Mouse (Mus musculus) heart, embryonic 15.5 days (tissue): ENCODE measurements around the gene Matn4. TPM values are rescaled to one million over a fixed set of nuclear protein-coding genes. Genes with fewer than 3 reads are reported as not detected.

Experiments used
- ATAC-seq: fragments of 200-750 bp; cut with Nextera tagmentation; replicated peaks from 2 replicates; pipeline ENCODE4 v1.8.0; 2017; ENCODE audit warnings: low read depth, moderate TSS enrichment; ENCODE audit not compliant: insufficient number of reproducible peaks, insufficient read depth, low FRiP score
- H3K27ac ChIP-seq: fragments of 300-500 bp; sonication (generic); 2 replicates; pipeline ENCODE4 v1.5.1; 2015; ENCODE audit warnings: mild to moderate bottlenecking, inconsistent platforms
- H3K27me3 ChIP-seq: fragments of 300-500 bp; sonication (generic); 2 replicates; pipeline ENCODE4 v1.6.1; 2015; ENCODE audit warnings: inconsistent platforms
- H3K36me3 ChIP-seq: fragments of 300-500 bp; sonication (generic); 2 replicates; pipeline ENCODE4 v1.6.1; 2015; ENCODE audit warnings: mild to moderate bottlenecking, inconsistent platforms
- H3K4me1 ChIP-seq: fragments of 300-500 bp; sonication (generic); replicated peaks from 2 replicates; pipeline ENCODE4 v1.6.1; 2015; ENCODE audit warnings: inconsistent platforms
- H3K4me2 ChIP-seq: fragments of 300-500 bp; sonication (generic); 2 replicates; pipeline ENCODE4 v1.6.1; 2015; ENCODE audit warnings: inconsistent platforms, mild to moderate bottlenecking, moderate library complexity
- H3K4me3 ChIP-seq: fragments of 300-500 bp; sonication (generic); 2 replicates; pipeline ENCODE4 v1.5.1; 2015; ENCODE audit warnings: mild to moderate bottlenecking, inconsistent platforms
- H3K9ac ChIP-seq: fragments of 300-500 bp; sonication (generic); 2 replicates; pipeline ENCODE4 v1.6.1; 2015; ENCODE audit warnings: mild to moderate bottlenecking, inconsistent platforms
- H3K9me3 ChIP-seq: fragments of 300-500 bp; sonication (generic); replicated peaks from 2 replicates; pipeline ENCODE4 v1.6.1; 2016; ENCODE audit warnings: inconsistent platforms
- WGBS: fragments of 180-500 bp; shearing (Covaris S2); methylation state at CpG from one replicate; pipeline ENCODE4 v1.1.7; 2015; ENCODE audit warnings: mixed read lengths; 5-methylcytosine and 5-hydroxymethylcytosine counted together
- polyA plus RNA-seq: library from polyadenylated mRNA; unstranded; fragments of >200 nt; fragmentation: Nextera tagmentation; extraction: Ambion mirVana; gene quantifications from 2 replicates; pipeline ENCODE4 v1.2.1, GENCODE M21; 2015

Matn4 gene
- polyA plus RNA-seq, 1 experiment from 2014 or later, result 8.4 TPM

- no peak for ATAC-seq
- H3K4me2 ChIP-seq, result no peak overlapping the region
- no peak overlapping the region for H3K27ac ChIP-seq
- H3K36me3 ChIP-seq, result peaks cover 10% of the 10 kb centered on the region
- no peaks in the 10 kb centered on the region for H3K9me3 ChIP-seq
- peaks cover under 1% of the 10 kb centered on the region for H3K4me1 ChIP-seq
- H3K4me3 ChIP-seq, result no peak overlapping the region
- H3K27me3 ChIP-seq, result no peaks in the 10 kb centered on the region
- WGBS, result 81% methylated on average over 5 of the region's 5 CpGs
- no peak overlapping the region for H3K9ac ChIP-seq
Measured at GRCm38 (mm10) chr2:164425401-164425800, 20.4 kb upstream of the Matn4 start.

- no peak overlapping the region for H3K9ac ChIP-seq
- H3K9me3 ChIP-seq, result no peaks in the 10 kb centered on the region
- ATAC-seq, result no peak
- peaks cover 10% of the 10 kb centered on the region for H3K36me3 ChIP-seq
- H3K4me3 ChIP-seq, result no peak overlapping the region
- no peaks in the 10 kb centered on the region for H3K27me3 ChIP-seq
- 87% methylated on average over 8 of the region's 8 CpGs for WGBS
- H3K4me2 ChIP-seq, result no peak overlapping the region
- no peak overlapping the region for H3K27ac ChIP-seq
- no peaks in the 10 kb centered on the region for H3K4me1 ChIP-seq
Measured at GRCm38 (mm10) chr2:164424406-164424805, 19.4 kb upstream of the Matn4 start.

GRCm38 (mm10) chr2:164423464-164423863 lies 18.5 kb upstream of the Matn4 start:
- ATAC-seq, result no peak
- Histone ChIP-seq H3K4me3 (no peak overlapping the region), H3K9me3 (no peaks in the 10 kb centered on the region), H3K27me3 (peaks cover 5% of the 10 kb centered on the region; the same call in 1 of the 2 replicates), H3K27ac (no peak overlapping the region), H3K9ac (no peak overlapping the region), H3K4me2 (no peak overlapping the region), H3K36me3 (peaks cover 10% of the 10 kb centered on the region), H3K4me1 (no peaks in the 10 kb centered on the region)
- WGBS, result 88% methylated on average over 11 of the region's 11 CpGs

GRCm38 (mm10) chr2:164422675-164423393 lies 17.9 kb upstream of the Matn4 start:
- Histone ChIP-seq H3K36me3 (peaks cover 10% of the 10 kb centered on the region), H3K9ac (no peak overlapping the region), H3K4me2 (no peak overlapping the region), H3K27ac (no peak overlapping the region), H3K4me3 (no peak overlapping the region), H3K27me3 (peaks cover 6% of the 10 kb centered on the region; the same call in 1 of the 2 replicates), H3K9me3 (no peaks in the 10 kb centered on the region), H3K4me1 (no peaks in the 10 kb centered on the region)
- ATAC-seq, result no peak
- WGBS, result 77% methylated on average over 15 of the region's 15 CpGs

- no peaks in the 10 kb centered on the region for H3K4me1 ChIP-seq
- H3K4me3 ChIP-seq, result no peak overlapping the region
- H3K27me3 ChIP-seq, result peaks cover 8% of the 10 kb centered on the region; the same call in 1 of the 2 replicates
- no peak for ATAC-seq
- H3K9ac ChIP-seq, result no peak overlapping the region
- H3K4me2 ChIP-seq, result no peak overlapping the region
- WGBS, result 79% methylated on average over 8 of the region's 8 CpGs
- H3K9me3 ChIP-seq, result no peaks in the 10 kb centered on the region
- peaks cover 10% of the 10 kb centered on the region for H3K36me3 ChIP-seq
- no peak overlapping the region; the same call in 1 of the 2 replicates for H3K27ac ChIP-seq
Measured at GRCm38 (mm10) chr2:164421979-164422378, 17.0 kb upstream of the Matn4 start.

GRCm38 (mm10) chr2:164421306-164421705 lies 16.3 kb upstream of the Matn4 start:
- Histone ChIP-seq H3K4me1 (no peaks in the 10 kb centered on the region), H3K9me3 (no peaks in the 10 kb centered on the region), H3K27me3 (peaks cover 8% of the 10 kb centered on the region; the same call in 1 of the 2 replicates), H3K9ac (no peak overlapping the region), H3K36me3 (peaks cover 10% of the 10 kb centered on the region), H3K27ac (no peak overlapping the region), H3K4me3 (no peak overlapping the region), H3K4me2 (no peak overlapping the region)
- WGBS, result 83% methylated on average over 7 of the region's 7 CpGs
- no peak for ATAC-seq

GRCm38 (mm10) chr2:164419489-164419888 lies 14.5 kb upstream of the Matn4 start:
- no peak overlapping the region for H3K4me3 ChIP-seq
- no peak overlapping the region for H3K4me2 ChIP-seq
- H3K36me3 ChIP-seq, result peaks cover 8% of the 10 kb centered on the region
- ATAC-seq, result no peak
- H3K27ac ChIP-seq, result no peak overlapping the region
- WGBS, result 15% methylated on average over 3 of the region's 3 CpGs
- no peaks in the 10 kb centered on the region for H3K9me3 ChIP-seq
- H3K27me3 ChIP-seq, result peaks cover 16% of the 10 kb centered on the region
- no peak overlapping the region for H3K9ac ChIP-seq
- no peaks in the 10 kb centered on the region; the same call in 1 of the 2 replicates for H3K4me1 ChIP-seq

- Histone ChIP-seq H3K9ac (no peak overlapping the region), H3K4me1 (peaks cover 7% of the 10 kb centered on the region; the same call in 1 of the 2 replicates), H3K4me3 (no peak overlapping the region), H3K9me3 (no peaks in the 10 kb centered on the region), H3K27me3 (peaks cover 26% of the 10 kb centered on the region), H3K36me3 (no peaks in the 10 kb centered on the region), H3K27ac (no peak overlapping the region), H3K4me2 (no peak overlapping the region)
- 39% methylated on average over 3 of the region's 3 CpGs for WGBS
- ATAC-seq, result no peak
Measured at GRCm38 (mm10) chr2:164418308-164418875, 13.4 kb upstream of the Matn4 start.

- H3K4me2 ChIP-seq, result no peak overlapping the region
- 0% methylated on average over 2 of the region's 2 CpGs for WGBS
- H3K27me3 ChIP-seq, result peaks cover 30% of the 10 kb centered on the region
- no peak overlapping the region for H3K9ac ChIP-seq
- ATAC-seq, result no peak
- no peak overlapping the region for H3K27ac ChIP-seq
- no peaks in the 10 kb centered on the region for H3K9me3 ChIP-seq
- peaks cover 7% of the 10 kb centered on the region; the same call in 1 of the 2 replicates for H3K4me1 ChIP-seq
- H3K36me3 ChIP-seq, result no peaks in the 10 kb centered on the region
- no peak overlapping the region for H3K4me3 ChIP-seq
Measured at GRCm38 (mm10) chr2:164417198-164417597, 12.2 kb upstream of the Matn4 start.

GRCm38 (mm10) chr2:164414581-164414980 lies 9.6 kb upstream of the Matn4 start:
- 53% methylated on average over 10 of the region's 10 CpGs for WGBS
- Histone ChIP-seq H3K9me3 (no peaks in the 10 kb centered on the region), H3K27me3 (peaks cover 48% of the 10 kb centered on the region), H3K36me3 (no peaks in the 10 kb centered on the region), H3K4me2 (peak overlapping the region; percentile 52), H3K4me1 (peaks cover 7% of the 10 kb centered on the region; the same call in 1 of the 2 replicates), H3K27ac (no peak overlapping the region), H3K9ac (no peak overlapping the region), H3K4me3 (peak overlapping the region; percentile 23; the same call in 1 of the 2 replicates)
- no peak for ATAC-seq

GRCm38 (mm10) chr2:164414167-164414566 lies 9.2 kb upstream of the Matn4 start:
- Histone ChIP-seq H3K4me2 (peak overlapping the region; percentile 52), H3K4me3 (peak overlapping the region; percentile 23; the same call in 1 of the 2 replicates), H3K27me3 (peaks cover 52% of the 10 kb centered on the region), H3K9me3 (no peaks in the 10 kb centered on the region), H3K27ac (no peak overlapping the region), H3K4me1 (peaks cover 7% of the 10 kb centered on the region; the same call in 1 of the 2 replicates), H3K9ac (no peak overlapping the region), H3K36me3 (no peaks in the 10 kb centered on the region)
- 20% methylated on average over 28 of the region's 28 CpGs for WGBS
- ATAC-seq, result no peak
